Mouse (Mus musculus) common myeloid progenitor, adult 5-6 weeks (primary cell): Measurements from ENCODE around the gene Gemin5. TPM values are rescaled to one million over a fixed set of nuclear protein-coding genes. Genes with fewer than 3 reads are reported as not detected.
"Not testable (repeated sequence)": the region's sequence is repeated elsewhere in the genome, so short reads cannot be mapped to it uniquely, and the experiment has no call there.

Experiments
- ATAC-seq: replicated peaks from 2 replicates; pipeline ENCODE4 v1.8.0; 2016; ENCODE audit warnings: low read depth, mild to moderate bottlenecking, moderate TSS enrichment, inconsistent platforms; ENCODE audit not compliant: poor library complexity, severe bottlenecking
- total RNA-seq: library from RNA; stranded (forward); fragments of 200-1000, 187-1606 nt; gene quantifications from 2 replicates; pipeline ENCODE4 v1.2.3, GENCODE M21; 2017

The Gemin5 gene
- total RNA-seq = 36.8 and 38.3 TPM in 2 replicates

DNA sequence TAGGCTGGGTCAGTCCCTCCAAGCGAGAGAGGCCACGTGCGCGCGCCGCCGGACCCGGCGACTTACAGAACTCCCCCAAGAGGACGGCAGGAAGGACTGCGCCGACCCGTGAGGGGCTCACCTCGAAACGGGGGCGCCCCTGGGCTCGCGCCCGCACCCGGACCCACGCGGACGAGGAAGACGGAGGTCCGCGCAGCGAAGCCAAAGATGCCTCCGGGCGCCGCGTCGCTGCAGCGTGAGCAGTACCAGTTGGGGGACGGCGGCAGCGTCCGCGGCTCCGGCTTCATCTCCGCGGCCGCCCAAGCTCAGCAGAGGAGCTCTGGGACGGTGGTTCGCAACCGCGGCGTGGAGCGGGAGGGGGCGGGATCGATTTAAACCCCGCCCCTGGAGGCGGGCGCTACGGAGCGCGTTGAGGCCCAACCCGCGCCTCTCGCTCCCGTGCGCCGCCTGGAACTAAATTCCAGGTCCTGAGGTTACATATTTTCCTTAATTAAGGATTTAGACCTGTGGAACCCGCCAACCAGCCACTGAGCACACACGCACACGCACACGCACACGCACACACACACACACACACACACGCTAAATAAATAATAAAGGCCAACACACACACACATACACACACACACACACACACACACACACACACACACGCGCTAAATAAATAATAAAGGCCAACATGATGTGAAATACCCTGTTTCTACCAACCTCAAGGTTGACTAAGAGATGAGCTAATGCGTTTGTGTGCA, at the start of gene Gemin5:
TSS of gene Gemin5 (minus strand) at position 373 of the 749 bp plus-strand sequence.
- peak; percentile 80 for ATAC-seq

- no peak for ATAC-seq
These were observed 48.5 kb upstream of the Gemin5 start for GRCm38 (mm10) chr11:58216823-58217222.

- ATAC-seq = no peak
These were observed 47.5 kb upstream of the Gemin5 start for GRCm38 (mm10) chr11:58215814-58216213.

GRCm38 (mm10) chr11:58215049-58215430, 46.7 kb upstream of the Gemin5 start:
- not testable (repeated sequence) for ATAC-seq

- peak; percentile 92 for ATAC-seq
These were observed 46.2 kb upstream of the Gemin5 start for GRCm38 (mm10) chr11:58214391-58215048.

- ATAC-seq = no peak
These were observed 45.5 kb upstream of the Gemin5 start for GRCm38 (mm10) chr11:58213673-58214342.

DNA sequence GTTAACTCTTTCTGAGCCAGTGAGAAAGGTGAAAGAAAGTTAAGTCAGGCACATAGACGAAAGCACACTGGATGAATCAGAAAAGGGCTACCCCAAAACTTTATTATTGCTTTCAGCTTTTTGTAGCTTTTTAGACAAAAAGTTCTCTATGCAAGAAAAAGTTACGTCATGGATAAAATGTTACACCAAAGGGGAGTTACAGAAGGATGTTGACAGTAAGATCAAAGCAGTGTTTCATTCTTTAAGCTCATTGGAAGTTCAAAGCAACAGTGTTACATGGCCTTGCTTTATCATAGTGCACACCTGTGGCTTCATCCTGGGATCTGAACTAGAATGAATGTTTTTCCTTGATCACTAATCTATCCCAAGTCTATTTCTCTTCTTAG, 43.3 kb upstream of the Gemin5 start:
- no peak for ATAC-seq

DNA sequence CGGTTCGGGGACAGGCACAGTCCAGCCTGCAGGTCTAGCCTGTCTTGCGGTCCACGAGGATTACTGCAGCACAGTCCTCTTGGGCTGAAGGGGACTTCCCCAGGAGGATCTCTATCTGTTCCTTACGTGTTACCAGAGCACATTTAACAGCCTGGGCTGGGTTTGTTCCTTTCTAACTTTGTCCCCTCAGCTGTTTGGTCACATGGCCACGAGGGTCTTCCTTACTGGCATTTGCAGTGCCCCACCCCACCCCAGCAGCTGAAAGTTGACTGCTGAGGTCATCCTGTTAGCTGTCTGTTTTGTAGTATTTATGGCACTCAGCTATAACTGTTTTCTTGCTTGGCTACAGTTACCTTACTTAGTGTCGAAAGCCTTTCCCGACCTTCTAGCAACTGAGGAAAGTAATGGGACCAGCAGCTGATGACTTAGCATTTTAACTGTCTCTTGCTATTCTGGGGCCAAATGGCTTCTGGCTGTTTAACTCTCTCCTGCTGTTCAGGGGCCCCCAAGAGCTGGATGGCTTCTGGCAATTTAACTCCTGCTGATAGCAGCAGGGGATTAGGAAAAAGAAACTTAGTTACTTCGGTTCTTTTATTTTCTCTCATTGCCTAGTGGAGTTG, 42.8 kb upstream of the Gemin5 start:
- peak; percentile 26 for ATAC-seq

DNA sequence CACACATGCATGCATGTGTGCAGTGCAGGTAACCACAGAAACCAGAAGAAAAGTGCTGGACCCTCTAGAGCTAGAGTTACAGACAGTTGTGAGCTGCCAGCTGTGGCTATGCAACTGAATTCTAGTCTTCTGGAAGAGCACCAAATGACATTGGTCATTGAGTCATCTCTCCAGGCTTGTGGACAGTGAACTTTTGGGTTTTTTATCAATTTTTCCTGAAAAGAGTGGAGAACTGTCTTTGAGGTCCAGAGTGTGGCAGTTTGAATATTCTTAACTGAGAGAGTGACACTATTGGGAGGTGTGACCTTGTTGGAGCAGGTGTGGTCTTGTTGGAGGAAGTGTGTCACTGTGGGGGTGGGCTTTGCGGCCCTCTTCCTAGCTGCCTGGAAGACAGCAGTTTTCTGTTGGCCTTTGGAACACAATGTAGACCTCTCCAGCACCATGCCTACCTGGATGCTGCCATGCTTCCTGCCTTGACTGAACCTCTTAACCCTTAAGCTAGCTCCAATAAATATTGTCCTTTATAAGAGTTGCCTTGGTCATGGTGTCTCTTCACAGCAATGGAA, 42.1 kb upstream of the Gemin5 start:
- ATAC-seq = no peak

DNA sequence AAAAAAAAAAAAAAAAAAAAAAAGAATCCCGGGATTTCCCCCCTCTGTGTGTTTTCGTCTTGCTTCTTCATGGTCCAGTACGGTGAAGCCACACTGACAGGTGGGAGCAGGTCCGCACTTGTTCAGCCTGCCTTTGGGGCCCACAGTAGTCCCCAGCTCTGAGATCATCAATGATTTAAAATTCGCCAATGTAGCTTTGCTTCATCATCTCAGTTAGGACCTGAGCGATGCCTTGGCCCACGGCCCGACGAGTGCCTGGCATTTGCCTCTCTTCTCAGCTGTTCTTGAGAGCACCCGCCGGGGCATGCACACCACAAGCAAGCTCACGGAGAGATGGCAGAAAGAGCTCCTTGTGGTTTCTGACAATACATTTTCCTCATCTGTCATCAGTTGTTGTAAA, 32.7 kb upstream of the Gemin5 start:
- ATAC-seq = no peak

DNA sequence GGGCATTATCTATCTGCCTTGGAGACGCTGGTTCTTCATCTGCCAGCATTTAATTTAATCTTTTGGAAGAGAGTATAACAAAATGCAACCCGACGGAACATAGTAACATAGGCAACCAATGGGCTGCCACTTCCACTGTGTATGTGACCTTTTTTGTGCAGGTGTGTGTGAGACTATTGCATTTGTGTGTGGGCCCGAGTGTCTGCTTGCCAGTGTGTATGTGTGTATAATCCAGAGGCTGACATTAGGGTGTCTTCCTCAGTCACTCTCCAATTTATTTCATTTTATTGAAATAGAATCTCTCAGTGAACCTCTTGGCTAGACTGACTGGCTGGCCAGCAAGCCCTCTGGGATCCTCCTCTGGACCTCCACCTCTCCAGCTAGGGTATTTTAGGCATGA, 31.9 kb upstream of the Gemin5 start:
- ATAC-seq = no peak

- peak; percentile 98 for ATAC-seq
These were observed 31.1 kb upstream of the Gemin5 start, which contains the start of the genes Igtp and Irgm2 for GRCm38 (mm10) chr11:58199229-58200037. TSS of gene Igtp (plus strand) at chr11:58199556. TSS of gene Irgm2 (plus strand) at chr11:58199618.

DNA sequence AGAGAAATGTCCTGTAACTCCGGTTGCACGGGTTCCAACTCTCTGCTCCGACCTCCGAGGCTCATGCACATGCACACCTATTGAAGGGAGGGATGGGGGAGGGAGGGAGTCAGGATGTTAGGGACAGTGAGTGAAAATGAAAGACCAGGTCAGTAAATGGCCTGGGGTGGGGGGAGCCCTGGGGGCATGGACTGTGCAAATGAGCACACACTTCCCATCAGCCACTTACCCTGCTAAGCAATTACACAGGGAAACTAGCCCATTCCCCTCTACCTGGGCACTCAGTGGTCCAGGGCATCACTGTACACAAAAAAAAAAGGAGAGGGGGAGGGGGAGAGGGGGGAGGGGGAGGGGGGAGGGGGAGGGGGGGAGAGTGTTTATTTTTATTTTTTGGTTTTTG, 30.3 kb upstream of the Gemin5 start:
- no peak for ATAC-seq

GRCm38 (mm10) chr11:58193860-58194520, 25.7 kb upstream of the Gemin5 start:
- ATAC-seq = no peak

DNA sequence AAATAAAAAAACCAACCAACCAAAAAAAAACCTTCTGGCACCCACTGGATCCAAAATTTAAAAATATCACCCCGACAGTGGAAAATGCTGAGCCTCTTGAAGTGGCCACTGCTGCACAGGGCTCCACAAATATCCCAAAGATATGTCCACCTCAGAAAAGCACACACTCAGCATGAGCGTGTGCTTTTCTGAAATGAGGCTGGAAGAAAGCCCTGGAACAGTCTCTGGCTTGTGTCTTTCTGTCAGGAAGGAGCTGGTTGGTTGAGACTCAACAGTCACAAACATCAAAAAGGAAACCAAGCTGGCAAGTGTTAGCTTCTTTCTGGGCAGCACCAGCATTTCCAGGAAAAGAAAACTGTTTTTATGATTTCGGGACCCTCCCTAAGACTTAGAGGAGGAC, 25.0 kb upstream of the Gemin5 start:
- 0 out of 2 replicates have a peak, but pooled peaks have one; percentile 15 for ATAC-seq

DNA sequence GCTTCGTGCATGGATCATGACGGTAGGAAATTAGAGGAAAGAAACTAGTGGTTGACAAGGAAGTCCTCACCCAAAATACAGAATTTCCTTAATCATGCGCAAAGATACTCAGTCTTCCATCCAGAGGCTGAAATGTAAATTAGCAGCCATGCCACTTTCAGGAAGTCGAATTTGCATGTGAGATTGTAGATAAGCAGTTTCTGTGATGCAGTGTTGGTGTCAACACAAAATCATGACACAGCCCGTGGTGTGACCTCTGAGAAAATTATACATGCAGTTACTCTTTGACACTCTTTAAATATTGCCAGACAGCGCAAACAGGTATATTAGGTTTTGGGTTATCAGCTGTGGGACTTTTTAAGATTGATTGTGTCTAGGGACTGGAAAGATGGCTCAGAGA, 21.3 kb upstream of the Gemin5 start:
- no peak for ATAC-seq

- peak; percentile 73 for ATAC-seq
These were observed 15.2 kb upstream of the Gemin5 start for GRCm38 (mm10) chr11:58183579-58183978.

- no peak for ATAC-seq
These were observed 12.4 kb upstream of the Gemin5 start for GRCm38 (mm10) chr11:58180756-58181155.

GRCm38 (mm10) chr11:58179986-58180385, 11.6 kb upstream of the Gemin5 start:
- not testable (repeated sequence) for ATAC-seq
